Mouse (Mus musculus) large intestine, adult 2 months (tissue): ENCODE results near the gene Cdk14. TPM values are rescaled to one million over a fixed set of nuclear protein-coding genes. Genes with fewer than 3 reads are reported as not detected.

ENCODE experiments used
- DNase-seq: peaks from one replicate; pipeline ENCODE4 v3.0.0-alpha.2; 2012; ENCODE audit warnings: low read depth, low spot score
- WGBS: fragments of 180-500 bp; shearing (Covaris S2); methylation state at CpG from one replicate; pipeline ENCODE4 v1.1.7; 2018; 5-methylcytosine and 5-hydroxymethylcytosine counted together
- polyA plus RNA-seq: library from polyadenylated mRNA; depleted of rRNA; stranded (reverse); fragments of >200 nt; gene quantifications from 2 replicates; pipeline ENCODE4 v1.2.3, GENCODE M21; 2012

Cdk14 gene
- polyA plus RNA-seq, 1 experiment, result 0.89 TPM

DNA sequence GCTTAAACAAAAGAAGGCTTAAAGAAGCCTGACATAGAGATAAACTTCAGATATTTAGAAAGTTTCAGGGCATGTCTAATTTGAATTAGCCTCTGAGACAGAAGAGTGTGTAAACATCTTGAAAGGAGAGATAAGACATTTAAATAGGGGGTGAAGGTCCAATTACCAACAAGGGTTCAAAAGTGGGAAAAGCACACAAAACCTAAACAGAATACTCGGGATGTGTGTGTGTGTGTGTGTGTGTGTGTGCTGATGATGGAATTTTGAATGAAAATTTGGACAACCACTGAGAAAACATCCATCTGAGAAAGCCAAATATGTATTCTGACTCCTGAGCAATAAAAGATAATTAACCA, 208.4 kb downstream of the Cdk14 start:
- WGBS, result 11% methylated on average over 1 of the region's 1 CpGs
- DNase-seq, result no peak

DNA sequence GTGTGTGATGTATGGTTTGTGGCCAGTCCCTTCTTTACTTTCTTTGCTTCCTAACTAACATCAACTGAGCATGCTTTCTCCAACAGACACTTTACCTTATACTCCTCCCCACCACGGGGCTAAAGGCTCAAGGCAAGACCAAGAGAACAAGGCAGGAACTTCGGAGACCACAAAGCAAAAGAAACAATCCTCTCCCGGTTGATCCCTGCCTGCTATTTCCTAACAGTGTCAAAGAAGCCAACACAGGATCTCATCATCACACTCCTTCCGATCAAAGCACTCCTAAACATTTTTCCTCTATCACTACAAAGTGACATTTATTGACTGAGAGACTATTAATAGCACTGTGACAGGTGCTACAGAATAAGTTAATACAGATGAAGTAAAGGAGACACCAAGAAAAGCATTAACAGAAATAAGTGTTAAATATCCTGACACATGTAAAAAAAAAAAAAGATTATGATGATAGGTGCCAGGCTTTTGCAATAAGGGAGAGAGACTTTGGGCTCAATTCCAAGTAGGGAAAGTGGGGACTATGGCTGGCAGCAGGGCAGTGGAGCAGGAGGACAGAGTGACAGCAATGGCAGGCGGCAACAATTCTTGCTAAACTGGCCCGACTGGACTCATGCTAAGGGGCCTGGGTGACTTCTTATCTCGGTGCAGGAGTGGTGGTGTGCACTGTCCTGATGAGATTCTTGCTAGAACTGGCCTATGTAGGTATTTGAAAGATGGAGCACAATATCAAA, 208.9 kb downstream of the Cdk14 start:
- WGBS, result 19% methylated on average over 7 of the region's 7 CpGs
- DNase-seq, result no peak

DNA sequence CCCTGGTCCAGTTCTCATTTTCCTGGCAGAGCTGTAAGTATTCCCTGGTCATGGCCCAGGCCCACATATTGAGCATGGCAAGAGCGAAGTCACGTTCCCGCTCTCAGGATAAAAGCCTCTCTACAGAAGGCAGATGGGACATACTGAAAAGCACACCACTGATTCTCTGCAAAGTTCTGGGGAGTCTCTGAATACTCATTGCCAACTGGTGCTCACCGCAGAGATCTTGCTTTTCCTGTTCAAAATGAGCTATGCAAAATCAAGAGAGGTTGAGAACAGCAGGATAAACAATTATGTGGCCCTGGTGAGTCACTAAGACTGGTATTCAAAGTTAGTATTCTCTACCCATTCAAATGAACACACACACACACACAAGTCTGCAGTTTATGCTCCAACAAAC, 212.1 kb downstream of the Cdk14 start:
- WGBS, result 89% methylated on average over 4 of the region's 4 CpGs
- DNase-seq, result no peak

DNA sequence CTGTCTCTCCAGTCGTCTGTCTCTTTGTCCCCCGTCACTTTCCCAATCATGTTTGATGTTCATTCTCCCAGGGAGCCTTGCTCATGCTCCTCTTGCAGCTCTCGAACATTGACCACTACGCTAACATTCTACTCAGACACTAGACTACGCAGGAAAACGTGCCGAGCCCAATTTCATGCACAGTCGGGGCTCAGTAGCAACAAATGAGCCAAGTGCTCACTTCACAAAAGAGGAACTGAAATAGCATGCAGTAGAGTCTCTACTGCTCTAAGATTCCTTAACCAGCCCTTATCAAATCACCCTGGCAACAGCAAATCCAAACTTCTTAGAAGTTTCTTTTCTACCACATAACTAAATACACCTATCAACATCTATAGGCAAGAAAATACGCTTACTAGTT, 214.1 kb downstream of the Cdk14 start:
- WGBS, result 85% methylated on average over 9 of the region's 9 CpGs
- DNase-seq, result no peak

DNA sequence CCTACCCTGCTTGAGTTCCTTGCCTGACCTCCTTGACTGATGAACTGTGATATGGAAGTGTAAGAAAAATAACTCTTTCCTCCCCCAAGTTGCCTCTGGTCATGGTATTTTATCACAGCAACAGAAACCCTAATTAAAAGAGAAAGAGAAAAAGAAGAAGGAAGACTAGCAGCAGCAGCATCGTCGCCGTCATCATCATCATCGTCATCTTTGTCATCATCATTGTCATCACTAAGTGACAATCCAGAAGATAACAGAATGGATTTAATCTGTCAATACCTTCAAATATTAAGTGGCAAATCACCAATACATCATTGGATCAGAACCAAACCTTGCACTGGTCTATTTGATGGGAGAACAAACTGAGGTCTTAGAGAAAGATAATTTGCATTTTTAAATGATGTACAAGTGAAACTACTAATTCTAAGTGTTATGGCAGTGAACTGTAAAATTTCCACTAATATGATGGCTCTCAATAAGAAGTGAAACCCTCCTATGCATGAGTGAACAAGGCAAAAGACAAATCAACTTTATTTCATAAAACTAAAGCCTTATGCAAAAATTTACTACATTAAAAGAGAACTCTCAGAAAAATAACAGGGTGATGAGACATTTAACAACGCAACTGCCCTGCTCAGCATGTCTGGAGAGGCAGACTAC, 225.4 kb downstream of the Cdk14 start:
- no peak for DNase-seq
- 96% methylated on average over 5 of the region's 5 CpGs for WGBS

DNA sequence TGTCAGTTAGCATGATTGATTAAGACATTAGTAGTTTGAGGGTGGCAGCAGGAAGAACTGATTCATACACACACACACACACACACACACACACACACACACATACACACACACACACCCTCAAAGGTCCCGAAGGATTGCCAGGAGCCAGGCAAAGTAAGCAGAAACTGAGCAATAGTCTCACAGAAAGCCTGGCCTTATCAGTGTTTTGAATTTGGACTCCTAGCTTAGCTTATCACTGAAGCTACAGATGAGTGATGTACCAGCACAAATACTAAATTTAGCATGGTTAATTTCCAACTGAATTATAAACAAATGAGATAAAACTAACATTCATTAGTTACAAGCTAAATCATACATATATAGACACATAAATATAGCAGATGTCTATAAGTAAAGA, 230.5 kb downstream of the Cdk14 start:
- DNase-seq, result no peak
- WGBS, result 14% methylated on average over 1 of the region's 1 CpGs

DNA sequence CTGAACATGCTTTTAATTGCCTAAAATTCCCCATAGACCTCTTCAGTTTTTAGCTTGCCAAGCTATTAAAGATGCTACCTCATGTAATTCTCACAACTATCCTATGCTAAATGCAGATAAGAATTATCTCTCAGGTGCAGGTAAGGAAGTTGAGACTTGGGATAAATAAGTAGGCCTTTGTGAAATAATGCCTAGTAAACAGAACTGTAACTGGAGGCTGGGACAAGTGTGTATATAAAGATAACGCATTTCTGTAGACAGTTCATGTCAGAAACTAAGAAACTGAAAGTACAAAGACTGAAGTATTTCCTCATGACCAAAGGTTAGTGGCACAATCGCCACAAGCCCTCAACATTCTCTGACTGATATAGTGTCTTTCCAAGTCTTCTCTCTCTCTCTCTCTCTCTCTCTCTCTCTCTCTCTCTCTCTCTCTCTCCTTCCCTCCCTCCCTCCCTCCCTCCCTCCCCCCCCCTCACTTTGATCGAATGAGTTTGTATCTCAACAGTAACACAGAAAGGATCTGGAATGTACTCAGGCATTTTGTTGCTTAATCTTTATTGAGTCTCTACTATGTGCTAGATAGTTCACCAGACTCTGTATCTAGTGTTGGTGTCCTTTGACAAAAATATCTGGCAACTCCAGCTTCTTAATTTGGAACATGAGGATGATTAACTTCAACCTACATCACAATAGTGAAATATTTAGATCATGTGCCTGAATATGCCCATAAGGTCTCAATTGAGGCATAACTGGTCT, 233.9 kb downstream of the Cdk14 start:
- DNase-seq, result no peak
- 27% methylated on average over 3 of the region's 3 CpGs for WGBS

DNA sequence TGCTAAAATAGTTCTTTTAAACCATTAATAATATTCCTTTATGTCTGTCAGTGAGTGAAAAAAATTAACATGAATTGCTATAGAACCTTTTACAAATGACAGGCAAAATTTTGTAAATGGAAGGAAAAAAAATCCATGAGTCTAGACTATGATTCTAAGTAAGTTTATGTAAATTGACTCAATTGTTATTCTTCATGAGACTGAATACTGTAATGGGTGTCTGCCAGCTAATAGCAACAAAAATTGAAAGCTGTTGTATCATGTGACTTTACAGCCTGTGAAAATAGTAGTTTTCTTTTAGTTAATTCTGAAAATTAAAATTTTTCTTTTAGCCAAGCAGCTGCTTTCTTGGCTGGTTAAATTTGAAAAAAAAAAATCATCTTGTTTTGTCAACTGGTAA, 234.6 kb downstream of the Cdk14 start:
- DNase-seq, result no peak

DNA sequence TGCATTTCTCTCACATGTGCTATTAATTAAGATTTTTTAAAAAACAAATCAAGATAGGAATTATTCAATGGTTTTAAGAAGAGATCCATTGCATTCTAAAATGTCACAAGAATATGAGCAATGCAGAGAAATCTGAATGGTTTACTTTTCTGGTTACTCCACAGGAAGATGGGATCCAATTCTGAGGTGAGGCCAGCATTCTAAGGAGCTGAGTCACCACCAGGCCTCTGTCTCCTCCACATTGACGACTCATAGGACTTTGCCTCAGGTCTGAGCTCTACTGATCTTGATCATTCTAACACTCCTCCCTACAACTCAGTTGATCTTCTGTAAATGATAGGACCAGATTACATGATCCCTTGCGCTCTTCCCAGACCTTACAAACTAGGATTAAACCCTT, 239.4 kb downstream of the Cdk14 start:
- no peak for DNase-seq
- 55% methylated on average over 2 of the region's 2 CpGs for WGBS

DNA sequence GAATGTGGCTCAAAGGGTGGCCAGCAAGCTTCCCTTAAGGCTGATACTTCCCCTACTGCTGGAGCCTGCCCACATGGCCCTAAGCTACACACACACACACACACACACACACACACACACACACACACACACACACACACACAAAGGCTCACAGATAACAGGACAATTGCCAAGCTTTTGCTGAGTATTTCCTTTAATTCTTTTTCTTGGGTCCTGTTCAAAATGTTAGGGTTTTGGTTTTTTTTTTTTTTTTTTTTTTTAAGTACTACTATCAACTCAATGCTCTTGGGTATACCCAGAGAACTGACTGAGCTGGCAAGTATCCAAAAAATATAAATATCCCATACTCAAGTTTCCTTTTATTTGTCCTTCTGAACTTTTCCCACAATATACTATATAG, 239.8 kb downstream of the Cdk14 start:
- no peak for DNase-seq

DNA sequence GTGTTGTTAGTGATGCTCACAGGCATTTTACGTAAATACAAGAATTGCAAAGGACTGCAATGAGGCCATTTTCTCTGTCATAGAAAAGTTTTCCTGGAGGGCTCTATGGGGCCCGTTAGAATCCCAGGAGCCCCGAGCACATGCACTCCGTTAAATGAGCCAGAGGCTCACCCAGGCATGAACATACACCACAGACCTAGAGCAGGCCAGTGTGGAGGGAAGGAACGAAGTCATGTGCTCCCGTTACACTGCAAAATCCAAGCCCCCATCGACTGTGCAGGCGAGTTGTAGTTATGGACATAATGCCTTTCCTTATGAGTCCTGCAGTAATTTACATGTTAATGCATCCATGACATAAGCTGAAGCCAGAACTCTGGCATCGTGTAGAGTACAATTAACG, 244.1 kb downstream of the Cdk14 start:
- WGBS, result 88% methylated on average over 10 of the region's 10 CpGs

DNA sequence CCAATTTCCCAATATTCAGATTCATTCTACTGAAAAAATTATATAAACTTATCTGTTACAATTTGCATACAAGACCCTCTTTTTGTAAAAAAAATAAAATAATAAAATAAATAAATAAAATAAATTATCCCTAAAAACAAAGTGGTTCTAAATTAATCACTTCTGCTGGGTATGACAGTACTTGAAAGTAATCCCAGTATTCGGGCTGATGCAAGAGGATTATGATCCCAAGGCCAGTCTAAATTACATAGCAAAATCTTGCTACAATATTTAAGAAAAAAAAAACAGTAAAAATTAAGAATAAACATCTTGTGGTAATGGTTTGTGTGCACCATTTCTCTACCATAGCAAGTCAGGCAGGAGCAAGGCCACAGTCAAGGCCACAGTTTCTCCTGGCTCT, 244.5 kb downstream of the Cdk14 start:
- WGBS, result 76% methylated on average over 1 of the region's 1 CpGs
- no peak for DNase-seq

More for the DNA sequence above, 244.1 kb downstream of the Cdk14 start:
- DNase-seq, result no peak

DNA sequence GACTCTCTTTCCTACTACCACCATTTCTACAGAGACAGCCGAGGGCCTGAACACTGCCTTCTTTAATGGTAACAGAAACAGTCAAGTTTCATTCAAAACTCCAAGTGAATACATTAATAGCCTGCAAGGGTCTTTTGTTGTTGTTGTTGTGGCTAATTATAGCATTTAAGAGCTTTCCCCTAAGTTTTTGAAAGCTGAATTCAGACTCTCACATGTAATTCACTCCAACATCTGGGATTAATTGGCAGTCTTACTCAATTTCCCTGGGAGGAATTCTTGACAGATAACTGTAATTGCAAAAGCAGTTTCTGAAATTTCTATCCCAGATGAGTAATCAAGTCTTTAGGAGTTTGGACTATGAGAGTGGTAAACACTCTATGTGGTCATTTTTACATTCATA, 245.0 kb downstream of the Cdk14 start:
- no peak for DNase-seq
- WGBS, result 89% methylated on average over 1 of the region's 1 CpGs

DNA sequence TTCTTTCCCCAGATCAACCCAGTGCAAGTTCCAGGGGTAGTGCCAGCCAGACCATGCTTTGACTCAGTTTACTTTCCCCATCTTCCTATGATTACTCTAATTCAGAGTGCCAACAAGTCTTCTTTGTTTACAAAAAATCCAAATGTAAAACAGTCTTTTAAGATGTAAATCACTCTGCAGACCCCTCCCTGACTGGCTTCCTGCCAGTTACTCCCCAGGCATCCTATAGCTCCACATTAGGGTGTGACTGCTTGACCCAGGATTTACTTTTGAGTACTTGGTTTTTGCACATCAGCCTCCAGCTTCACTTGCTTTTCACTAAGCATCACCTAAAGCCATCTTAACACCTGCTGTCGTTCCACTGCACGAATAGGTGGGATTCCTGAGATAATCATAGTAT, 254.0 kb downstream of the Cdk14 start:
- WGBS, result 67% methylated on average over 2 of the region's 2 CpGs
- DNase-seq, result no peak

DNA sequence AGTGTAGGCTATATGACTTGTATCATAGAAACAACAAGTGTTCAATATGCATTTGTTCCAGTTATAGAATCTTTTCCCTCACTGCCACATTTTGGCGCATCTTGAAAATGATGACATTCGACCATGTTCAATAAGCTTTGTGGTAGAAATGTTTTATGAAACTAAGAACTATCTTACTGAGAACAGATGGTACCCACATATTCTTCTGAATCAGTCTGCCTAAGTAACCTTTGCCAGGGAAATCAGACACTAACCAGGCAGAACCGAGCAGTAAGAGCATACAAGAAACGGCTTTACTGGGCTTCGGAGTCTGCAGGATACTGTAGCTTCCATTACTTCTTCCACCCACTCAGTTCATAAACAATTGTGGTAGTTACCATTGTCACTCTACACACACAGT, 255.8 kb downstream of the Cdk14 start:
- WGBS, result 93% methylated on average over 5 of the region's 5 CpGs
- no peak for DNase-seq

DNA sequence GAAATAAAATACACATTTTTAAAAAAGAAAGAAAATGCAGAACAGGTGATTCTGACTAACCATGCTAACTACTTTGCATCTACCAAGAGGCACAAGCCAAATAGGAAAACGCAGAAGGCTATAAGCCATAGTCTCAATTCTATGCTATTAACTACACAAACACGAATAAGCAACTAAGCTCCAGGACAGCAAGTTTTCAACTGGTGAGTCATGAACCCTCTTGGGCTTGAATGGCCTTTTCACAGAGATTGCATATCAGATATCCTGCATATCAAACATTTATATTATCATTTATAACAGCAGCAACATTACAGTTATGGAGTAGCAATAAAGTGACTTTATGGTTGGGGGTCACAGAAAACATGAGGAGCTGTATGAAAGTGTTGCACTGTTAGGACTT, 256.3 kb downstream of the Cdk14 start:
- 54% methylated on average over 2 of the region's 2 CpGs for WGBS
- DNase-seq, result no peak

DNA sequence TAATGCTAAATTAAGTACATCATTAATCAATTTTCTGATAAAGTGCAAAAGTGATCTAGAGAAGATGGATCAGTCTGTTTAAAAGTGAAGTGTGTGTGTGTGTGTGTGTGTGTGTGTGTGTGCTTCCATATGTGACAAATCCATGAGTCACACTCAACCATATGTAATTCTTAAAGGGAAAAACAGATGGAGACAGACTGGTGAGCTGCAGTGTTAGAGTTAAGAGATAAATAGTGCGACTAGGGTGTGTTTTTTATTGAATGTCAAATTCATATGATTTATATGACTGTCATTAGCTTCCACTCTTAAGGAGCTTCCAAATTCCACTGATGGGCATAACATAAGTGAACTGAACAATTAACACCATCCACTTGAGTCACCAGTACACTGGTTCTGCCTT, 260.6 kb downstream of the Cdk14 start:
- 41% methylated on average over 1 of the region's 1 CpGs for WGBS

DNA sequence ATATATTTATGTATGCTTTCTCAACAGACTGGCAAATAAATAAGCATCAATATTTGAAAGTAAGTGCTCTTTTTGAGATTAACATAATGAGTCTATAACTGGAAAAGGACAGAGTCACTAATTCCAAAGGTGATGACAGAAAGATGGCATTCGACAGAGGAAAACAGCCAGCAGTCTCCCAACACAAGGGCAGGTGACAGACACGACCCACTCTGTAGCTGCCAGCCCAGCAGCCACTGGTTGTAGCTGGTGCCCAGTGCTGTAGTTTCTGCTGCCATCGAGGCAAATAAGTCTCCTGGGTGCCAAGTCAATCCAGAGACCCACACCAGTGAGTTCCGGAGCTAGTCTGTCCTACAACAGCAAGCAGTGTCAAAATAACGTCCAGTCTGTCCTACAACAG, 280.3 kb downstream of the Cdk14 start:
- DNase-seq, result no peak
- WGBS, result 85% methylated on average over 5 of the region's 5 CpGs

More for the DNA sequence above, 260.6 kb downstream of the Cdk14 start:
- DNase-seq, result no peak

DNA sequence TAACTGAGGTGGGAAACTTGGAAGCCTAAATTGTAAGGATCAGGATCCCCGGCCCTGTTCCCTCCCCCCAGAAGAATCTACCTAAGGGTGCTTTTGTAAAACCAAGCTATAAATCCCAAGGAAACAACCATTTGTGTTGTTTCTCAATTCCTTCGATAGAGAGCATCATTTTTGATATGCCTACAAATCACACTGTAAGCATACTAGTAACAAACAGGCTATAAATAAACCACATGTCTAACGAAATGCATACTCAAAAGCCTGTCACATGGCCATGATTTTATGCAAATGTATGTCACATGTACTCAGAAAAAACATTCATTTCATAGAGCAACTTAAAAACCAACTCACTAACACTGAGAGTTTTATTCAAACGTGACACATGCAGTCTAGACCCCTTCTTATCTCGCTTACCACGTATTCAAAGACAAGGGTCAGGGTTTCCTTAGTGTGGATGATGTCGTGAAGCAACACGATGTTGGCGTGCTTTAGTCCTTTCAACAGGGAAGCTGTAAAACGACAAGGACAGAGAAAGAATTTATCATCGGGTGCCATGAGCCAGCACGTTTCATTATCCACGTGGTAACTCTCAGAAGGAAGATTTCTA, 285.1 kb downstream of the Cdk14 start:
- DNase-seq, result no peak

DNA sequence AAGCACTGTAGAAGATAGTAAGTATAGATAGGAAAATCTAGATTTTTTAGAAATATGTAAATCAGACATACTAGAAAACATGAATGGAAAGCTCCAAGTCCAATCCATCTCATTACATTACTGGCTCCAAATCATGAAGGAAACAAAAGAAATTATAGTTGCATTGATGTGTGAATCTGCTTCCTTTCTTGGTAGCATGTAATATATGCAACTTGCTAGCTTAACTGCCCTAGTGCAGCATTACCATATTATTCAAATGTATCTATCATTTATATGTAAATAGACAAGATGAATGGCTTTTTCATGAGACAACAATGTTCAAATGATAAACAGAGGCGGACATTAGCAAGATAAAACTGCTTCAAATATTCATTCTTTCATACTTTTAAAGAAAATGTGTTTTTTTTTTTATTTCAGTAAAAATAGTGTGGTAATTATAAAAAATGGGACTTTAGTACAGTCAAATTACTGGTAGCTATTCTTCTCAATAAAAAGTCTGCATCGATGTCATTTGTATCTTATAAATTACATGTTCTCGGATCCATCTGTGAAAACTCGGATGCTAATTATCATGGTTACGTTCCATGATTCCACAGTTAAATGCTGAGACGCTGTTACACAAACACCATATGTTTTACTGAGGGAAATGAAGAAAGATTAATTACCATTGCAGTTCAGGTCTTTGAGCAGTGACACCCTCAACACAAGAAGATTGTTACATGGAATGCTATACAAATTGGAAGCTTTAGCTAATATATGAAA, 285.8 kb downstream of the Cdk14 start:
- 92% methylated on average over 6 of the region's 6 CpGs for WGBS
- DNase-seq, result no peak

More for the DNA sequence above, 285.1 kb downstream of the Cdk14 start:
- 59% methylated on average over 13 of the region's 13 CpGs for whole genome bisulfite sequencing
